Mouse (Mus musculus) lung, adult 10 weeks (tissue): ENCODE results near the gene Dennd5b. TPM values are rescaled to one million over a fixed set of nuclear protein-coding genes. Genes with fewer than 3 reads are reported as not detected.

Source experiments
- polyA plus RNA-seq: library from polyadenylated mRNA; stranded (reverse); fragments of 350-450 nt; fragmentation: Illumina TruSeq; extraction: RNeasy Lipid Tissue Mini Kit (QIAGEN cat#74804); gene quantifications from one replicate; pipeline ENCODE4 v1.2.3, GENCODE M21; 2014; ENCODE audit warnings: low read depth, low replicate concordance; ENCODE audit not compliant: insufficient read depth

The Dennd5b gene
- polyA plus RNA-seq = 2.6 TPM

GRCm38 (mm10) chr6:149101076-149101942 lies at the start of gene Dennd5b:
Gene Dennd5b (minus strand): TSS chr6:149101680.

GRCm38 (mm10) chr6:149139471-149139870 lies 38.0 kb upstream of the Dennd5b start, which contains the start of gene Etfbkmt:
Gene Etfbkmt (plus strand): TSS chr6:149139849.

GRCm38 (mm10) chr6:149129870-149130269 lies 28.4 kb upstream of the Dennd5b start, which contains the start of gene Gm10203:
Gene Gm10203 (plus strand): TSS chr6:149130170.

GRCm38 (mm10) chr6:148946409-148946742 lies 155.1 kb downstream of the Dennd5b start, which contains the start of gene Sinhcaf:
Gene Sinhcaf (minus strand): TSS chr6:148946467.

Other genes with a start within 250 kb of the Dennd5b start
- gene Caprin2, start 205.4 kb downstream of the Dennd5b start, polyA plus RNA-seq = 2.8 TPM
- 13.3 TPM for gene Sinhcaf, start 155.2 kb downstream of the Dennd5b start, polyA plus RNA-seq
- gene Gm10203, start 28.5 kb upstream of the Dennd5b start, polyA plus RNA-seq = not detected
- gene Etfbkmt, start 38.2 kb upstream of the Dennd5b start, polyA plus RNA-seq = 31.4 TPM
- 22.9 TPM for gene Amn1, start 87.0 kb upstream of the Dennd5b start, polyA plus RNA-seq
- gene Resf1, start 207.7 kb upstream of the Dennd5b start, polyA plus RNA-seq = 14.3 TPM